Mouse (Mus musculus): ENCODE data around the gene Rad51ap2. TPM values are rescaled to one million over a fixed set of nuclear protein-coding genes. Genes with fewer than 3 reads are reported as not detected.

The Rad51ap2 gene
- polyA plus RNA-seq, 1 experiment from 2014 or later, result 0.22 TPM

- H3K36me3 ChIP-seq, result no peaks in the 10 kb centered on the region
- no peak overlapping the region for H3K4me3 ChIP-seq
- WGBS, result 76% methylated on average over 5 of the region's 5 CpGs
- DNase-seq (ENCODE audit: low spot score), result no peak
- peaks cover 18% of the 10 kb centered on the region; the same call in 1 of the 2 replicates for H3K27me3 ChIP-seq (ENCODE audit: insufficient read depth, poor library complexity, severe bottlenecking)
- H3K9me3 ChIP-seq, result no peaks in the 10 kb centered on the region
- H3K27ac ChIP-seq, result no peak overlapping the region
- H3K4me1 ChIP-seq (replicated peaks), result peaks cover 6% of the 10 kb centered on the region; the same call in 1 of the 2 replicates
These were observed 1.7 kb upstream of the Rad51ap2 start for GRCm38 (mm10) chr12:11454146-11454545.

- peaks cover 6% of the 10 kb centered on the region; the same call in 1 of the 2 replicates for H3K4me1 ChIP-seq (replicated peaks)
- no peaks in the 10 kb centered on the region for H3K36me3 ChIP-seq
- H3K27ac ChIP-seq, result peak overlapping the region; percentile 85
- 4% methylated on average over 11 of the region's 11 CpGs for WGBS
- H3K27me3 ChIP-seq (ENCODE audit: insufficient read depth, poor library complexity, severe bottlenecking), result peaks cover 18% of the 10 kb centered on the region; the same call in 1 of the 2 replicates
- H3K4me3 ChIP-seq, result peak overlapping the region; percentile 66
- no peaks in the 10 kb centered on the region for H3K9me3 ChIP-seq
- no peak for DNase-seq (ENCODE audit: low spot score)
These were observed 334 bp downstream of the Rad51ap2 start for GRCm38 (mm10) chr12:11456213-11456612.

- 0 out of 2 replicates have a peak overlapping the region, but pooled peaks have one; percentile 66 for H3K4me3 ChIP-seq
- no peaks in the 10 kb centered on the region for H3K9me3 ChIP-seq
- WGBS, result 80% methylated on average over 4 of the region's 4 CpGs
- H3K27me3 ChIP-seq (ENCODE audit: insufficient read depth, poor library complexity, severe bottlenecking), result peaks cover 18% of the 10 kb centered on the region; the same call in 1 of the 2 replicates
- H3K27ac ChIP-seq, result no peak overlapping the region
- peaks cover 6% of the 10 kb centered on the region; the same call in 1 of the 2 replicates for H3K4me1 ChIP-seq (replicated peaks)
- H3K36me3 ChIP-seq, result no peaks in the 10 kb centered on the region
- no peak for DNase-seq (ENCODE audit: low spot score)
These were observed 753 bp downstream of the Rad51ap2 start for GRCm38 (mm10) chr12:11456632-11457031.

Other genes with a start within 250 kb of the Rad51ap2 start
- gene Msgn1, start 247.1 kb upstream of the Rad51ap2 start, polyA plus RNA-seq (2016; fragmentation: Nextera tagmentation; extraction: Ambion mirVana), result not detected in 2 replicates
- gene Gen1, start 190.3 kb upstream of the Rad51ap2 start, polyA plus RNA-seq (2016; fragmentation: Nextera tagmentation; extraction: Ambion mirVana), result 10.1 and 16.5 TPM in 2 replicates
- gene Smc6, start 190.2 kb upstream of the Rad51ap2 start, polyA plus RNA-seq (2016; fragmentation: Nextera tagmentation; extraction: Ambion mirVana), result 76.1 and 118 TPM in 2 replicates
- gene Vsnl1, start 19.5 kb upstream of the Rad51ap2 start, polyA plus RNA-seq (2016; fragmentation: Nextera tagmentation; extraction: Ambion mirVana), result 0.51 and 1.3 TPM in 2 replicates